ENCODE assay signal across 36 mouse cellular contexts in genomic region chr9:110703951-110704350, GRCm38 (mm10). TPM values are rescaled to one million over a fixed set of nuclear protein-coding genes. Genes with fewer than 3 reads are reported as not detected.
"Had no signal": no experiment of that assay in that cellular context is flagged by ENCODE, and none has a peak within 500 bp of the region (broad histone marks: within the 10 kb centered on the region; RNA-seq: fewer than 3 reads in every experiment).

No protein-coding gene starts in this region.

- ATAC-seq: lung, postnatal 0 days; midbrain, embryonic 13.5 days; midbrain, embryonic 15.5 days; midbrain, embryonic 16.5 days had no signal

- H3K9me3 ChIP-seq: limb, embryonic 10.5 days; limb, embryonic 12.5 days; limb, embryonic 13.5 days; limb, embryonic 15.5 days; liver, embryonic 15.5 days; lung, embryonic 15.5 days; megakaryocyte, embryonic 14.5 days; midbrain, embryonic 10.5 days; midbrain, embryonic 12.5 days; midbrain, embryonic 13.5 days; midbrain, embryonic 15.5 days; neural tube, embryonic 12.5 days had no signal

- DNase-seq: layer of hippocampus, postnatal 36 days; left cerebral cortex, postnatal 4 days; lung, adult 18-20 months; lung, adult 2 months; lung, embryonic 14.5 days; lung, postnatal 10 days; lung, postnatal 14 days; lung, postnatal 36 days; lung, postnatal 4 days; midbrain, embryonic 14.5 days had no signal

- H3K36me3 ChIP-seq: midbrain, embryonic 15.5 days had no signal

- H3K4me2 ChIP-seq: limb, embryonic 12.5 days; limb, embryonic 13.5 days; limb, embryonic 15.5 days; liver, embryonic 15.5 days; lung, embryonic 14.5 days; lung, embryonic 15.5 days; midbrain, embryonic 11.5 days; midbrain, embryonic 12.5 days; midbrain, embryonic 13.5 days; midbrain, embryonic 15.5 days; neural tube, embryonic 12.5 days had no signal

- H3K4me3 ChIP-seq: left cerebral cortex, adult 2 months; limb, embryonic 10.5 days; limb, embryonic 12.5 days; limb, embryonic 13.5 days; limb, embryonic 15.5 days; liver, embryonic 15.5 days; lung, embryonic 15.5 days; megakaryocyte, embryonic 14.5 days; midbrain, embryonic 10.5 days; midbrain, embryonic 12.5 days; midbrain, embryonic 13.5 days; midbrain, embryonic 15.5 days; myocyte; neural tube, embryonic 12.5 days had no signal

- H3K27ac ChIP-seq: left cerebral cortex, adult 2 months; limb, embryonic 10.5 days; limb, embryonic 12.5 days; limb, embryonic 13.5 days; limb, embryonic 15.5 days; liver, embryonic 14.5 days; liver, embryonic 15.5 days; lung, embryonic 15.5 days; macrophage; midbrain, embryonic 10.5 days; midbrain, embryonic 12.5 days; midbrain, embryonic 13.5 days; midbrain, embryonic 15.5 days; neural tube, embryonic 12.5 days had no signal

- H3K9ac ChIP-seq: limb, embryonic 12.5 days; limb, embryonic 13.5 days; limb, embryonic 15.5 days; liver, embryonic 14.5 days; liver, embryonic 15.5 days; lung, embryonic 14.5 days; lung, embryonic 15.5 days; midbrain, embryonic 12.5 days; midbrain, embryonic 13.5 days; midbrain, embryonic 15.5 days; neural tube, embryonic 12.5 days had no signal

- H3K4me1 ChIP-seq: limb, embryonic 10.5 days; limb, embryonic 12.5 days; limb, embryonic 13.5 days; limb, embryonic 15.5 days; lung, embryonic 15.5 days; midbrain, embryonic 10.5 days; midbrain, embryonic 12.5 days; midbrain, embryonic 13.5 days; midbrain, embryonic 15.5 days; neural tube, embryonic 12.5 days had no signal

- H3K27me3 ChIP-seq: limb, embryonic 12.5 days; limb, embryonic 13.5 days; limb, embryonic 15.5 days; liver, embryonic 15.5 days; lung, embryonic 15.5 days; megakaryocyte, embryonic 14.5 days; midbrain, embryonic 12.5 days; midbrain, embryonic 13.5 days; midbrain, embryonic 15.5 days; neural tube, embryonic 12.5 days had no signal

RNA-seq across cellular contexts. Expression of gene Myl3, which starts 37.7 kb away (rescaled TPM):
- total RNA-seq: layer of hippocampus, postnatal 36 days; left cerebral cortex, adult 18-20 months; left cerebral cortex, adult 2 months; left cerebral cortex, postnatal 25 days; megakaryocyte progenitor cell, adult 5-6 weeks; megakaryocyte, adult 5-6 weeks; megakaryocyte-erythroid progenitor cell, adult 5-6 weeks; midbrain, postnatal 0 days; monocyte, adult 5-6 weeks had no signal
- polyA plus RNA-seq: macrophage; midbrain, embryonic 13.5 days; midbrain, postnatal 0 days had no signal

RNA-seq across cellular contexts. Expression of gene Pth1r, which starts 43.0 kb away (rescaled TPM):
- total RNA-seq: megakaryocyte, adult 5-6 weeks; megakaryocyte-erythroid progenitor cell, adult 5-6 weeks; monocyte, adult 5-6 weeks had no signal
